Mouse (Mus musculus) forebrain, embryonic 14.5 days (tissue): Measurements from ENCODE around the gene Il2. TPM values are rescaled to one million over a fixed set of nuclear protein-coding genes. Genes with fewer than 3 reads are reported as not detected.

Source experiments
- ATAC-seq: fragments of 200-750 bp; cut with Nextera tagmentation; 2 replicates; pipeline ENCODE4 v1.8.0; 2017; ENCODE audit warnings: mild to moderate bottlenecking, moderate library complexity
- DNase-seq: peaks from one replicate; pipeline ENCODE4 v3.0.0-alpha.2; 2015; ENCODE audit warnings: low spot score
- H3K27ac ChIP-seq: fragments of 300-500 bp; sonication (generic); 2 replicates; pipeline ENCODE4 v1.5.1; 2014; ENCODE audit warnings: low read depth, mild to moderate bottlenecking, control low read depth, low read length, moderate library complexity
- H3K27me3 ChIP-seq: fragments of 300-500 bp; sonication (generic); replicated peaks from 2 replicates; pipeline ENCODE4 v1.6.1; 2014; ENCODE audit warnings: low read length, control low read depth, mixed read lengths; ENCODE audit not compliant: control insufficient read depth, insufficient read depth
- H3K36me3 ChIP-seq: fragments of 300-500 bp; sonication (generic); 2 replicates; pipeline ENCODE4 v1.6.1; 2014; ENCODE audit warnings: low read length, control low read depth; ENCODE audit not compliant: control insufficient read depth, insufficient read depth
- H3K4me1 ChIP-seq: fragments of 300-500 bp; sonication (generic); 2 replicates; pipeline ENCODE4 v1.6.1; 2014; ENCODE audit warnings: antibody characterized with exemption, low read length, control low read depth; ENCODE audit not compliant: control insufficient read depth, insufficient read depth
- H3K4me2 ChIP-seq: fragments of 300-500 bp; sonication (generic); 2 replicates; pipeline ENCODE4 v1.6.1; 2014; ENCODE audit warnings: mild to moderate bottlenecking, control low read depth, low read length
- H3K4me3 ChIP-seq: fragments of 300-500 bp; sonication (generic); 2 replicates; pipeline ENCODE4 v1.5.1; 2014; ENCODE audit warnings: low read depth, low read length, control low read depth
- H3K9ac ChIP-seq: fragments of 300-500 bp; sonication (generic); 2 replicates; pipeline ENCODE4 v1.6.1; 2014; ENCODE audit warnings: mild to moderate bottlenecking, low read length, control low read depth, moderate library complexity
- H3K9me3 ChIP-seq: fragments of 300-500 bp; sonication (generic); replicated peaks from 2 replicates; pipeline ENCODE4 v1.6.1; 2016; ENCODE audit warnings: low read length, control low read depth, mixed read lengths; ENCODE audit not compliant: control insufficient read depth
- WGBS: fragments of 180-500 bp; shearing (Covaris S2); extraction: QIAGEN DNeasy Blood & Tissue Kit; methylation state at CpG from one replicate; pipeline ENCODE4 v1.1.7; 2014; 5-methylcytosine and 5-hydroxymethylcytosine counted together
- polyA plus RNA-seq: library from polyadenylated mRNA; unstranded; fragments of >200 nt; fragmentation: Nextera tagmentation; extraction: Ambion mirVana; gene quantifications from 2 replicates; pipeline ENCODE4 v1.2.1, GENCODE M21; 2014

Gene Il2
- 0.58 TPM in 2 replicates for polyA plus RNA-seq

DNA sequence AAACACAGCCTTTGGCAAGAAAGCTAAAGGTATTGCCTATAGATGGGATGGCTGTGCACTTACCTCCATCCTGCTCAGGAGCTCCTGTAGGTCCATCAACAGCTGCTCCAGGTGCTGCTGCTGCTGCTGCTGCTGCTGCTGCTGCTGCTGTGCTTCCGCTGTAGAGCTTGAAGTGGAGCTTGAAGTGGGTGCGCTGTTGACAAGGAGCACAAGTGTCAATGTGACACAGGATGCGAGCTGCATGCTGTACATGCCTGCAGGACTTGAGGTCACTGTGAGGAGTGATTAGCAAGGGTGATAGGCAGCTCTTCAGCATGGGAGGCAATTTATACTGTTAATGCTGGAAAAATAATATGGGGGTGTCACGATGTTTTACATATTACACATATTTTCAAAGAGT, at the start of gene Il2:
Gene Il2, minus strand, starts transcription at position 305 of the 400 bp plus-strand sequence.
- DNase-seq (no peak), ATAC-seq (no peak)
- H3K4me3 ChIP-seq = no peak within 1 kb of the TSS
- no peak within 1 kb of the TSS for H3K27ac ChIP-seq
- H3K27me3 ChIP-seq = no peaks in the 10 kb centered on the region
- H3K36me3 ChIP-seq = no peaks in the 10 kb centered on the region
- no peak within 1 kb of the TSS for H3K9ac ChIP-seq
- no peaks in the 10 kb centered on the region for H3K4me1 ChIP-seq
- 80% methylated on average over 4 of the region's 4 CpGs for WGBS
- no peak within 1 kb of the TSS for H3K4me2 ChIP-seq
- H3K9me3 ChIP-seq = no peaks in the 10 kb centered on the region

DNA sequence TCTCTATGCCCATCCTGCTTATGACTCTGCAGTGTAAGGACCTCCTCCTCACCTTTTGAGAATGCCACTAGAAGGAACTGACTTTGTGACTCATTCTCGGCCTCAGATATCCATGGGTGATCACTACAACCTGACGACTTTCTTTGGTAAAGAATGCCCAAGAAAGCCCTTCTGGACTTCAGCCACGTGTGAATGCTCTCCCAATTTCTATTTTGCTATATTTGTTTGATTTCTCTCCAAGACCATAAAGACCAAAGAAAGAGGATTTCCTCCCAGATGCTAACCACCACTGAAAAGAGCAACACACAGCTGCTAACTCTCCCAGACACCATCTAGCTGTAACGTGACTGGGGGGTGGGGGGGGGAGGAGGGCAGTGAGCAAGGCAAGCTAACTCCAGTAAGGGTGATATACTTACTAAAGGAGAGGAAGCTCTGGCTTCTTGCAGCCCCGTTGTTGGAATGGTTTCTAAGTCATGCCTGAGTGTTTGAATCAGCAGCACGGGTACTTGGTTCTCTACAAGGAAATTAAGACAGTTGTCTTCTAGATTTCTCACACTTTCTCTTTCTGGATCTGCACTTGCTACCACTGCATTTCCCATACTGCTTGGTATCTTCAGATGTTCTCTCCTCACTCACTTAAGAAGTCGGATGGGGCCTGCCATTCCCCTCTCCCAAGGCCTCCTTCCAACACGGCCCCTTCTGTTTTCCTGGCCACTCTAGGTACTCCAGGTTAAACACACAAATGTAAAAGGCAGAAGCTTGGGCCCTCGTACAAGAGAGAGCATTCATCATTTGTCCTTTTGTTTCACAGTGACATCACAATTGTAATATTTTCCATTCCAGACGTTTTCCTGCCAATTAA, 49.2 kb upstream of the Il2 start:
- WGBS = 75% methylated on average over 10 of the region's 10 CpGs
- H3K4me1 ChIP-seq = no peaks in the 10 kb centered on the region
- no peak overlapping the region for H3K9ac ChIP-seq
- H3K4me3 ChIP-seq = no peak overlapping the region
- no peaks in the 10 kb centered on the region for H3K27me3 ChIP-seq
- ATAC-seq (no peak), DNase-seq (no peak)
- no peaks in the 10 kb centered on the region for H3K9me3 ChIP-seq
- H3K36me3 ChIP-seq = no peaks in the 10 kb centered on the region
- H3K4me2 ChIP-seq = no peak overlapping the region
- H3K27ac ChIP-seq = no peak overlapping the region

DNA sequence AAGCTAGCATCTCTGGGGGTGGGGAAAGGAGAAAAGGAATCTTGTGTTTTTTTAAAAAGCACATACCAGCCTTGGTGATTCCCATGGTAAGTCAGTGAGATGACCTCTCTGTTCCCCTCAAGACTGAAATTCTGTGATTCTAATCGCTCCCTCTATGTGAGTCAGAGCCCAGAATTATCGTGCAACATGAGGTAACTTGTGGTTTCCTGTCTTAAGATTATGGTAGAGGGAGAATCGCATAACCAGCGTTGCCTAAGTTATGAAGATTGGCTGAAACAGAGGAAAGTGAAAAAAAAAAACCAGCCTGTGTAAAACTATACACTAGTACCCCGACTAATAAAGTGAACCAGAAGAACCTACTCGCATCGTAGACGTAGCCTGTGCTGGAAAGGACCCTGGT, 47.5 kb upstream of the Il2 start:
- Histone ChIP-seq H3K4me1 (no peaks in the 10 kb centered on the region), H3K4me2 (no peak overlapping the region), H3K4me3 (no peak overlapping the region), H3K9me3 (no peaks in the 10 kb centered on the region), H3K27ac (no peak overlapping the region), H3K9ac (no peak overlapping the region), H3K27me3 (no peaks in the 10 kb centered on the region), H3K36me3 (no peaks in the 10 kb centered on the region)
- ATAC-seq (no peak), DNase-seq (no peak)
- WGBS = 96% methylated on average over 8 of the region's 8 CpGs

DNA sequence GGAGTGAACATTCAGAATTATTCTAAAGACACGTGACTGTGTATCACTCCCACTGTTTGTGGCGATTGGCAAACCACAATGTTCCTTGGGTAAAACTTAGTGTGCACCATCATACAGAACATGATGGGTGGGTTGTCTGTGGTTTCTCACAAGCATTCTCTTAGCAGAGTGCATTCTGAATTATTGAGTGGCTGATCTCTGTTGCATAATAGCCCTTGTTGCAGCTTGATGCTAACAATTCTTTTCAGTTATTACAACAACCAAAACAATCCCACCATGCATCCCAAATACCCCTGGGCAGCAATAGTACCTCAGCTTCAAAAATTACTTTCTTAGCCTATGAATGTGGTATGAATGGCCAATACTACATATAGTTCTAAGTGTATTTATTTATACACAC, 43.5 kb upstream of the Il2 start:
- no peak overlapping the region for H3K4me2 ChIP-seq
- 96% methylated on average over 2 of the region's 2 CpGs for WGBS
- no peaks in the 10 kb centered on the region for H3K36me3 ChIP-seq
- no peaks in the 10 kb centered on the region for H3K27me3 ChIP-seq
- DNase-seq = no peak
- H3K4me1 ChIP-seq = no peaks in the 10 kb centered on the region
- H3K9me3 ChIP-seq = no peaks in the 10 kb centered on the region
- no peak for ATAC-seq
- no peak overlapping the region for H3K27ac ChIP-seq
- no peak overlapping the region for H3K9ac ChIP-seq
- H3K4me3 ChIP-seq = no peak overlapping the region

DNA sequence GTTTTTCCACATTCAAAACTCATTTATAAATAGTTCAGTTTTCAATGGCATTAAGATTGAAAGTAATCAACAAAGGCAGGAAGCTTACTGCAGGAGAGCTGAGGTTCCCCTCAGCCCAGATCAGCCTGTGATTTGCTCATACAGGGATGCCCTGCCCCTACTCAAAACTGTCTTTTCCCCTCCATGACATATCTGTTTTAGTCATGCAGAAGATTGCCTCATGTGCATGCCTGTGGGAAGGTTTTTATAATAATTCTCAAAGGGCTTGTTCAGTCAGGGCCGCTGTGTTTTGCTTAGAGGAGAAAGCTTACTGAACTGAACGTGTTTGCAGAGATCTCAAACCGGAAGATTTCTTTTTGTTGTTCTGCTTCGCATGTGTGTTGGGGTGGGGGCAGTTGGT, 35.3 kb upstream of the Il2 start:
- 82% methylated on average over 4 of the region's 4 CpGs for WGBS
- Histone ChIP-seq H3K27ac (no peak overlapping the region), H3K27me3 (no peaks in the 10 kb centered on the region), H3K4me2 (no peak overlapping the region), H3K4me1 (no peaks in the 10 kb centered on the region), H3K9ac (no peak overlapping the region), H3K9me3 (no peaks in the 10 kb centered on the region), H3K36me3 (no peaks in the 10 kb centered on the region), H3K4me3 (no peak overlapping the region)
- DNase-seq = no peak
- ATAC-seq = no peak

DNA sequence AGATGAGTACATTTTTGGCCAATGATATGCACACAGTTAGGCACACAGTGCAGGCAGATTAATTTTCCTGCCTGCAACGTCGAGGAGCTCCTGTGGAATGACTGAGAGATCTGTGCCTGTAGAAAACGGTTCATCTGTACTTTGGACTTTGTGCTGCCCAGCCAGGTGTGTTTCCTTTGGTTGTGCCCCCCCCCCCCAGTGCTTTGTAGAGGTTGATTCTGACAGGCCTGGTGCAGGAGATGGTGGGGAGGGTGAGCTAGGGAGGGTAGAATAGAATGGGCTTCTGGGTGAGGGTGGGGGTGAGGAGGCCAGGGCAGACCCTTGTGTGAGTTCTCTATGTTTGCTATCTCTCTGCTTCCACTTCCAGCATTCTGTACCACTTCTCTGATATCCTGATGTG, 32.5 kb upstream of the Il2 start:
- DNase-seq = no peak
- Histone ChIP-seq H3K27me3 (no peaks in the 10 kb centered on the region), H3K4me2 (no peak overlapping the region), H3K9me3 (no peaks in the 10 kb centered on the region), H3K4me3 (no peak overlapping the region), H3K36me3 (no peaks in the 10 kb centered on the region), H3K4me1 (no peaks in the 10 kb centered on the region), H3K27ac (no peak overlapping the region), H3K9ac (no peak overlapping the region)
- ATAC-seq = no peak
- WGBS = 79% methylated on average over 3 of the region's 3 CpGs

DNA sequence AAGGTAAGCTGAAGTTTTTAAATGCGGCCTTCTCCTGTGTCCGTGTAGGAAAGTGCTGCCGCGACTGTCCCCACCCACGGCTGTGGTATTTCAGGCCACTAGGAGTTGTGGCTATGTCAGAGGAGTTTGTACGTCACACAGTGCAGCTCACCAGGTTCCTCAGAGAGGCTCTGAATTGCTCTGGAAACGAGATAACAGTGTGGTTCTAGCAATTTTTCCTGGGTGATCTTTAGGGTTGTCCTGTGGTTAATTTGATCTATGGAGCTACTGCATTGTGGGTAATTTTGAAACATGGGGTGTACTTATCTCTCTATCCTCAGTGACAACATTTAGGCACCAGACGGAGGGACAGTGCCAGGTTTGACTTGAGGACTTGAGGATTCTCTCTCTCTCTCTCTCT, 31.3 kb upstream of the Il2 start:
- Histone ChIP-seq H3K4me1 (no peaks in the 10 kb centered on the region), H3K36me3 (no peaks in the 10 kb centered on the region), H3K27ac (no peak overlapping the region), H3K4me2 (no peak overlapping the region), H3K9me3 (no peaks in the 10 kb centered on the region), H3K9ac (no peak overlapping the region), H3K4me3 (no peak overlapping the region), H3K27me3 (no peaks in the 10 kb centered on the region)
- DNase-seq (no peak), ATAC-seq (no peak)
- WGBS = 76% methylated on average over 8 of the region's 8 CpGs

DNA sequence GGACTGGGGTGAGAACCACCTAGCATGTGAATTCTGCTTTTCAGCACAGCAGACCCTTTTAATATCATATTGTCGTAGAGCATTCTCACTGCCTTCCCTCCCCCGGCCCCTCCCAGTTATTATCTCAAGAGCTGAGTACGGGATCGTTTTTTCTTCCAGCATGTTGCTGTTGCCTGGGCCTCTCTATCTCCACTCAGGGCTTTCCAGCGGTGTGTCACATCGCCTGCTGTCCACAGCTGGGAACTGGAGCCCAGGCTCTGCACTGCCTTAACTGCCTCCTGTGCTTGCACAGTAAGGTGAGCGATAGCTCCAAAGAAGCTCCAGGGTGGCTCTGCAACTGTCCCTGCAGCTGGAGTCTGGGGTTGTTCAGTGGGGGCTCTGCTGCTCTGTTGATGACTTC, 28.6 kb upstream of the Il2 start:
- 83% methylated on average over 7 of the region's 7 CpGs for WGBS
- DNase-seq (no peak), ATAC-seq (no peak)

DNA sequence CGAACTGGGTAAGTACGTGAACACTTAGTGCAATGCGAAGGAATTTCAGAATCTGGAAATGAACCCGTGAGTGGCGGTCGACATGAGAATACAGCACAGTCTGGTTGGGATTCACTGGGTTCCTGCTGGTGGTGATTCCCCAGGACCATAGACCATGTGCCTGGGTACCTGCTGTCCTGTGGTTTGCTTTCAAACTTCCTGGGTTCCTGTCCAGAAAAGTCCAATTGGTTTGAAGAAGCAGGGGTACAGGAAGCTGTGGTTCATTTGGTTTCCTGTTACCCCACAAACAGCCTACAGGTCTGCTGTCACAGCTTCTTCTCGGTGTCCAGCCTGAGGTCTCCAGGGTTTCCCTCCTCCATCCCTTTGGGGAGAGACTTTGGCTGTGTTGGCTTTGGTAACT, 27.2 kb upstream of the Il2 start:
- Histone ChIP-seq H3K9me3 (no peaks in the 10 kb centered on the region), H3K36me3 (no peaks in the 10 kb centered on the region), H3K4me1 (no peaks in the 10 kb centered on the region), H3K4me2 (no peak overlapping the region), H3K27ac (no peak overlapping the region), H3K27me3 (no peaks in the 10 kb centered on the region), H3K9ac (no peak overlapping the region), H3K4me3 (no peak overlapping the region)
- 93% methylated on average over 7 of the region's 7 CpGs for WGBS
- DNase-seq (no peak), ATAC-seq (no peak)

More for the DNA sequence above, 28.6 kb upstream of the Il2 start:
- Histone ChIP-seq H3K4me3 (no peak overlapping the region), H3K36me3 (no peaks in the 10 kb centered on the region), H3K27me3 (no peaks in the 10 kb centered on the region), H3K4me1 (no peaks in the 10 kb centered on the region), H3K9ac (no peak overlapping the region), H3K27ac (no peak overlapping the region), H3K4me2 (no peak overlapping the region), H3K9me3 (no peaks in the 10 kb centered on the region)
